Mouse (Mus musculus) regulatory T cell (primary cell): ENCODE measurements around the gene Urod.

ENCODE experiments used
- in situ Hi-C: fragments of 300-600 bp; cut with MboI, MseI; formaldehyde crosslinking; loops from one replicate; pipeline ENCODE4 v1.15.1; 2025; ENCODE audit warnings: high pct_unique_total_duplicates

Gene Urod

GRCm38 (mm10) chr4:116995798-116996135 is 1.6 kb upstream of the Urod start:
- in situ Hi-C loops, result loop anchor here (5.0 kb wide), 1 partner anchor 147 kb away; no protein-coding TSS in a partner anchor

- in situ Hi-C loops, result loop anchor here (5.0 kb wide), 1 partner anchor 147 kb away; no protein-coding TSS in a partner anchor
Observed at GRCm38 (mm10) chr4:116995131-116995797, 1.1 kb upstream of the Urod start, which contains the start of gene Hectd3. TSS of gene Hectd3 (plus strand) at chr4:116995317.

- in situ Hi-C loops, result loop anchor here (5.0 kb wide), 1 partner anchor 169 kb away; the partner anchor contains the start of gene Hpdl
Observed at GRCm38 (mm10) chr4:116991366-116991765, 2.8 kb downstream of the Urod start.

GRCm38 (mm10) chr4:116989731-116990130 is 4.5 kb downstream of the Urod start:
- in situ Hi-C loops, result loop anchor here (5.0 kb wide), 2 partner anchors 102 to 167 kb away; partner anchors contain the start of gene Hpdl

- in situ Hi-C loops, result loop anchor here (5.0 kb wide), 1 partner anchor 100 kb away; no protein-coding TSS in a partner anchor
Observed at GRCm38 (mm10) chr4:116987122-116987456, 7.1 kb downstream of the Urod start.

GRCm38 (mm10) chr4:116986400-116987121 is 7.7 kb downstream of the Urod start:
- in situ Hi-C loops, result loop anchor here (5.0 kb wide), 1 partner anchor 99 kb away; no protein-coding TSS in a partner anchor

- in situ Hi-C loops, result loop anchor here (5.0 kb wide), 1 partner anchor 98 kb away; no protein-coding TSS in a partner anchor
Observed at GRCm38 (mm10) chr4:116985681-116986080, 8.5 kb downstream of the Urod start.

- in situ Hi-C loops, result no loop called here
Observed at GRCm38 (mm10) chr4:116976503-116976902, 17.7 kb downstream of the Urod start.

- in situ Hi-C loops, result no loop called here
Observed at GRCm38 (mm10) chr4:116954951-116955350, 39.3 kb downstream of the Urod start.

- in situ Hi-C loops, result no loop called here
Observed at GRCm38 (mm10) chr4:116951642-116952041, 42.6 kb downstream of the Urod start.

- in situ Hi-C loops, result no loop called here
Observed at GRCm38 (mm10) chr4:116944055-116944454, 50.2 kb downstream of the Urod start.

GRCm38 (mm10) chr4:116942695-116943094 is 51.5 kb downstream of the Urod start:
- in situ Hi-C loops, result no loop called here
